Mouse (Mus musculus) MEL (cell line): ENCODE measurements at regions not wholly inside any gene's neighbourhood (a gene's known extent, or its start where the extent isn't known, plus 50 kb on each side); places are given as distances from the start of the nearest gene placed in this dataset.

ENCODE experiments used
- DNase-seq: peaks from one replicate; pipeline ENCODE4 v3.0.0; 2011; ENCODE audit warnings: low read depth, low spot score
- H3K27ac ChIP-seq: 2 replicates; pipeline ENCODE4 v1.5.1; 2012; ENCODE audit warnings: low read depth, mild to moderate bottlenecking, control low read depth, low read length, moderate library complexity; ENCODE audit not compliant: control insufficient read depth
- H3K27me3 ChIP-seq, 2 experiments: fragments of 150-350 bp in 1 of 2; sonication (generic) in 1 of 2; 2 replicates each; pipeline ENCODE4 v1.6.1; 2012; ENCODE audit warnings: low read length in 2 of 2, mild to moderate bottlenecking in 2 of 2, improper control_type of control experiment in 1 of 2, moderate library complexity in 1 of 2; ENCODE audit not compliant: insufficient read depth in 2 of 2, control insufficient read depth in 1 of 2
- H3K36me3 ChIP-seq, 2 experiments: 2 replicates each; pipeline ENCODE4 v1.6.1; 2012 to 2014; ENCODE audit warnings: low read length in 2 of 2, improper control_type of control experiment in 1 of 2, inconsistent platforms in 1 of 2, mild to moderate bottlenecking in 1 of 2; ENCODE audit not compliant: insufficient read depth in 2 of 2, control insufficient read depth in 1 of 2
- H3K4me1 ChIP-seq, 2 experiments: fragments of 150-350 bp in 1 of 2; sonication (generic) in 1 of 2; 2 replicates each; pipeline ENCODE4 v1.6.1; 2012; ENCODE audit warnings: low read length in 2 of 2, improper control_type of control experiment in 1 of 2, mild to moderate bottlenecking in 1 of 2; ENCODE audit not compliant: insufficient read depth in 2 of 2, control insufficient read depth in 1 of 2
- H3K4me3 ChIP-seq, 2 experiments: fragments of 150-350 bp in 1 of 2; sonication (generic) in 1 of 2; 2 replicates each; pipeline ENCODE4 v1.5.1; 2012; ENCODE audit warnings: low read depth in 2 of 2, low read length in 2 of 2, mild to moderate bottlenecking in 2 of 2, moderate library complexity in 2 of 2, control low read depth in 1 of 2, improper control_type of control experiment in 1 of 2; ENCODE audit not compliant: control insufficient read depth in 1 of 2, insufficient read depth in 1 of 2
- H3K79me2 ChIP-seq: 2 replicates; pipeline ENCODE4 v1.6.1; 2012; ENCODE audit warnings: mild to moderate bottlenecking, low read length, moderate library complexity; ENCODE audit not compliant: control insufficient read depth, poor library complexity, insufficient read depth
- H3K9ac ChIP-seq: 2 replicates; pipeline ENCODE4 v1.6.1; 2012; ENCODE audit warnings: low read depth, mild to moderate bottlenecking, control low read depth, low read length, moderate library complexity; ENCODE audit not compliant: control insufficient read depth, poor library complexity, severe bottlenecking
- H3K9me3 ChIP-seq: fragments of 150-350 bp; sonication (generic); replicated peaks from 2 replicates; pipeline ENCODE4 v1.6.1; 2012; ENCODE audit warnings: mild to moderate bottlenecking, low read length, improper control_type of control experiment, moderate library complexity; ENCODE audit not compliant: insufficient read depth
- BHLHE40 ChIP-seq: IDR thresholded peaks from 2 replicates; pipeline ENCODE4 v1.6.1; 2012; ENCODE audit warnings: low read depth, mild to moderate bottlenecking, inconsistent platforms, low read length, improper control_type of control experiment, borderline replicate concordance
- CTCF ChIP-seq, 3 experiments: IDR thresholded peaks in 2 of 3; conservative IDR thresholded peaks in 1 of 3; 2 replicates each; pipeline ENCODE4 v1.5.1; 2011 to 2012; ENCODE audit warnings: low read length in 3 of 3, low read depth in 2 of 3, mild to moderate bottlenecking in 2 of 3, improper control_type of control experiment in 1 of 3, inconsistent platforms in 1 of 3, mixed read lengths in 1 of 3, moderate library complexity in 1 of 3; ENCODE audit not compliant: control insufficient read depth in 1 of 3, insufficient read depth in 1 of 3, poor library complexity in 1 of 3, severe bottlenecking in 1 of 3
- E2F4 ChIP-seq: IDR thresholded peaks from 2 replicates; pipeline ENCODE4 v1.6.1; 2011; ENCODE audit warnings: low read depth, low read length, improper control_type of control experiment, borderline replicate concordance
- ELF1 ChIP-seq: IDR thresholded peaks from 2 replicates; pipeline ENCODE4 v1.6.1; 2014; ENCODE audit warnings: low read depth, mild to moderate bottlenecking, inconsistent platforms, low read length, improper control_type of control experiment, moderate library complexity
- GABPA ChIP-seq: IDR thresholded peaks from 2 replicates; pipeline ENCODE4 v1.6.1; 2012; ENCODE audit warnings: low read depth, mild to moderate bottlenecking, inconsistent platforms, low read length, improper control_type of control experiment, moderate library complexity
- GATA1 ChIP-seq: IDR thresholded peaks from 2 replicates; pipeline ENCODE4 v1.6.1; 2011; ENCODE audit warnings: low read depth, low read length, improper control_type of control experiment
- HCFC1 ChIP-seq: IDR thresholded peaks from 2 replicates; pipeline ENCODE4 v1.6.1; 2012; ENCODE audit warnings: low read depth, mild to moderate bottlenecking, inconsistent platforms, low read length, improper control_type of control experiment, moderate library complexity
- JUND ChIP-seq: IDR thresholded peaks from 2 replicates; pipeline ENCODE4 v1.6.1; 2011; ENCODE audit warnings: low read depth, mild to moderate bottlenecking, improper control_type of control experiment, low read length
- MAFK ChIP-seq: IDR thresholded peaks from 2 replicates; pipeline ENCODE4 v1.6.1; 2011; ENCODE audit warnings: low read depth, mild to moderate bottlenecking, low read length, improper control_type of control experiment, borderline replicate concordance
- MAZ ChIP-seq: IDR thresholded peaks from 2 replicates; pipeline ENCODE4 v1.6.1; 2012; ENCODE audit warnings: low read depth, mild to moderate bottlenecking, inconsistent platforms, low read length, improper control_type of control experiment
- MXI1 ChIP-seq: IDR thresholded peaks from 2 replicates; pipeline ENCODE4 v1.6.1; 2011; ENCODE audit warnings: mild to moderate bottlenecking, low read depth, low read length, improper control_type of control experiment
- MYB ChIP-seq: IDR thresholded peaks from 2 replicates; pipeline ENCODE4 v1.6.1; 2011; ENCODE audit warnings: mild to moderate bottlenecking, low read depth, low read length, improper control_type of control experiment
- NELFE ChIP-seq: IDR thresholded peaks from 2 replicates; pipeline ENCODE4 v1.6.1; 2011; ENCODE audit warnings: low read depth, low read length, improper control_type of control experiment
- POLR2AphosphoS2 ChIP-seq: IDR thresholded peaks from 2 replicates; pipeline ENCODE4 v1.6.1; 2011; ENCODE audit warnings: low read length, improper control_type of control experiment
- POLR2AphosphoS5 ChIP-seq: IDR thresholded peaks from 2 replicates; pipeline ENCODE4 v1.6.1; 2012; ENCODE audit warnings: low read depth, borderline replicate concordance, mild to moderate bottlenecking, inconsistent platforms, low read length, moderate library complexity, mixed read lengths
- RCOR1 ChIP-seq: IDR thresholded peaks from 2 replicates; pipeline ENCODE4 v1.6.1; 2012; ENCODE audit warnings: low read depth, mild to moderate bottlenecking, inconsistent platforms, low read length, improper control_type of control experiment
- SMC3 ChIP-seq: IDR thresholded peaks from 2 replicates; pipeline ENCODE4 v1.6.1; 2011; ENCODE audit warnings: low read depth, low read length, improper control_type of control experiment
- TBP ChIP-seq: IDR thresholded peaks from 2 replicates; pipeline ENCODE4 v1.8.0; 2011; ENCODE audit warnings: low read depth, low read length, improper control_type of control experiment
- UBTF ChIP-seq: IDR thresholded peaks from 2 replicates; pipeline ENCODE4 v1.6.1; 2012; ENCODE audit warnings: low read depth, mild to moderate bottlenecking, inconsistent platforms, low read length, improper control_type of control experiment, moderate library complexity, borderline replicate concordance; ENCODE audit not compliant: insufficient read depth
- USF1 ChIP-seq: IDR thresholded peaks from 2 replicates; pipeline ENCODE4 v1.6.1; 2014; ENCODE audit warnings: low read depth, mild to moderate bottlenecking, inconsistent platforms, low read length, improper control_type of control experiment, moderate library complexity
- USF2 ChIP-seq, 2 experiments: IDR thresholded peaks; 2 replicates each; pipeline ENCODE4 v1.6.1; 2011 to 2012; ENCODE audit warnings: improper control_type of control experiment in 2 of 2, low read length in 2 of 2, borderline replicate concordance in 1 of 2, inconsistent platforms in 1 of 2, low read depth in 1 of 2, mild to moderate bottlenecking in 1 of 2; ENCODE audit not compliant: insufficient read depth in 1 of 2
- ZKSCAN1 ChIP-seq: IDR thresholded peaks from 2 replicates; pipeline ENCODE4 v1.6.1; 2012; ENCODE audit warnings: low read depth, mild to moderate bottlenecking, inconsistent platforms, low read length, improper control_type of control experiment, moderate library complexity
- ZMIZ1 ChIP-seq: IDR thresholded peaks from 2 replicates; pipeline ENCODE4 v1.6.1; 2012; ENCODE audit warnings: low read depth, mild to moderate bottlenecking, inconsistent platforms, low read length, improper control_type of control experiment, moderate library complexity
- ZNF384 ChIP-seq: IDR thresholded peaks from 2 replicates; pipeline ENCODE4 v1.6.1; 2012; ENCODE audit warnings: low read depth, mild to moderate bottlenecking, inconsistent platforms, low read length, improper control_type of control experiment

- H3K9me3 ChIP-seq: no peaks in the 10 kb centered on the region
- DNase-seq: no peak
- no peaks in the 10 kb centered on the region for H3K79me2 ChIP-seq
- H3K36me3 ChIP-seq: no peaks in the 10 kb centered on the region
- no peak overlapping the region for H3K27ac ChIP-seq
- H3K4me1 ChIP-seq: no peaks in the 10 kb centered on the region
- H3K4me3 ChIP-seq: no peak overlapping the region
- H3K9ac ChIP-seq: no peak overlapping the region
- TF ChIP-seq BHLHE40 (no peak), JUND (no peak), MAZ (no peak), MXI1 (no peak), POLR2AphosphoS5 (no peak), MYB (no peak), NELFE (no peak), UBTF (no peak), USF1 (no peak), ZMIZ1 (no peak), GATA1 (no peak), RCOR1 (no peak), TBP (no peak), POLR2AphosphoS2 (no peak), ZNF384 (no peak)
- no peaks in the 10 kb centered on the region for H3K27me3 ChIP-seq
These were observed 117.4 kb upstream of the Ankrd55 start for GRCm38 (mm10) chr13:112170872-112171271.

DNA sequence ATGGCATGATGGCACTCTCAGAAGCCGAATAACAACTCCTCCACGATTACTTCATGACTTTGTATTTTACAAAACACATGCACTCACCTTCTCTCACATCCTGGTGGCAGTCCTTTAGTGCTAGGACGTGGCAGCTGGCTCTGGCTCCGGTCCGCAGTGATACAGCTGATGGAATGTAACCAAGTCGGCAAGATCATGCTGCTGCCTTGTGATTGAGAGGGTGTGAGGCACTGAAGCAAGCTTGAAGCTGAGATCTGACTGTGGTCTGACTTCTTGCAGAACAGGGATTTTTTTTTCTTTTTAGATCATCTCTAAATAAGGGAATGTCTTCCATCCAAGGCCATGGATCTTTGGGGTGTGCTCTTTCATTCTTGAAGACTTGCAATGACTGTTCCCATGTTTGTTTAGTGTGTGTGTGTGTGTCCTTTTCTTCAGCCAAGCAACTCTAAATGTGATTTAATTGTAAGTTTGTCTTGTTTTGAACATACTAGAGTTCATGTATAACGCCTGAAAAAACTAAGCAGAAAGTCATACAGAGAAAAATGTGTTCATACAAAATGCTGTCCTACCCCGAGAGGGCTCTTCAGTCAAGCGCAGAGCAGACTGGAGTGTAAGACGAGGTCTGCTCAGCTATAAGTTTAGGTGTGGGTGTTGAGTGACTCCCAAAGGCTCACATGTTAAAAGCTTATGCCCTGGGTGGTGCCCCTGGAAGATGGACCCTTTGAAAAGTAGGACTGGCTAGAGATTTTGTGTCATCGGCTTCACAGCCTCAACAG, 116.1 kb upstream of the Ankrd55 start:
- Histone ChIP-seq H3K4me3 (no peak overlapping the region), H3K27me3 (no peaks in the 10 kb centered on the region), H3K9ac (no peak overlapping the region), H3K36me3 (no peaks in the 10 kb centered on the region), H3K79me2 (no peaks in the 10 kb centered on the region), H3K4me1 (no peaks in the 10 kb centered on the region), H3K9me3 (no peaks in the 10 kb centered on the region), H3K27ac (no peak overlapping the region)
- DNase-seq: no peak
- TF ChIP-seq USF1 (no peak), E2F4 (no peak), ELF1 (no peak), ZKSCAN1 (no peak), RCOR1 (no peak), CTCF (IDR thresholded peaks at IDR 0.05 in 2 of 3, conservative IDR thresholded peaks at IDR 0.05 in 1 of 3; ENCODE audit: control insufficient read depth in 1 of 3, insufficient read depth in 1 of 3, low read depth in 2 of 3, low read length in 3 of 3, poor library complexity in 1 of 3, severe bottlenecking in 1 of 3) (no peak), MAZ (no peak), USF2 (IDR thresholded peaks at IDR 0.05; ENCODE audit: borderline replicate concordance in 1 of 2, insufficient read depth in 1 of 2, low read depth in 1 of 2, low read length in 2 of 2) (no peak), SMC3 (no peak), POLR2AphosphoS5 (no peak), HCFC1 (no peak), MAFK (no peak), GABPA (no peak)
